Mouse (Mus musculus): ENCODE results near the gene Arf6. TPM values are rescaled to one million over a fixed set of nuclear protein-coding genes. Genes with fewer than 3 reads are reported as not detected.
"Not testable (repeated sequence)": the region's sequence is repeated elsewhere in the genome, so short reads cannot be mapped to it uniquely, and the experiment has no call there.

Arf6 gene
- polyA plus RNA-seq, 1 experiment from 2014 or later = 78.4 TPM

GRCm38 (mm10) chr12:69373850-69374766 is 2.2 kb downstream of the Arf6 start:
- no peaks in the 10 kb centered on the region for H3K9me3 ChIP-seq (replicated peaks)
- peak overlapping the region; percentile 99 for H3K9ac ChIP-seq
- 0 out of 2 replicates have a peak, but pooled peaks cover 4% of the 10 kb centered on the region for H3K36me3 ChIP-seq
- H3K4me2 ChIP-seq (replicated peaks) = peak overlapping the region; percentile 79
- 34% methylated on average over 11 of the region's 11 CpGs for WGBS
- peaks cover 10% of the 10 kb centered on the region for H3K4me1 ChIP-seq
- ATAC-seq (ENCODE audit: insufficient number of reproducible peaks, low FRiP score, low TSS enrichment, low read depth) = no peak
- H3K27me3 ChIP-seq = no peaks in the 10 kb centered on the region
- no peak overlapping the region for H3K27ac ChIP-seq (replicated peaks)
- H3K4me3 ChIP-seq (replicated peaks) = peak overlapping the region; percentile 99

- Histone ChIP-seq H3K27me3 (no peaks in the 10 kb centered on the region), H3K4me3 (replicated peaks) (no peak overlapping the region), H3K36me3 (0 out of 2 replicates have a peak, but pooled peaks cover 4% of the 10 kb centered on the region), H3K9ac (no peak overlapping the region), H3K9me3 (replicated peaks) (no peaks in the 10 kb centered on the region), H3K4me2 (replicated peaks) (no peak overlapping the region), H3K27ac (replicated peaks) (no peak overlapping the region), H3K4me1 (peaks cover 10% of the 10 kb centered on the region)
- WGBS = 72% methylated on average over 2 of the region's 2 CpGs
- ATAC-seq (ENCODE audit: insufficient number of reproducible peaks, low FRiP score, low TSS enrichment, low read depth) = no peak
Observed at GRCm38 (mm10) chr12:69376132-69376531, 4.2 kb downstream of the Arf6 start.

GRCm38 (mm10) chr12:69377188-69377587 is 5.2 kb downstream of the Arf6 start:
- H3K4me3 ChIP-seq (replicated peaks) = no peak overlapping the region
- H3K4me2 ChIP-seq (replicated peaks) = no peak overlapping the region
- ATAC-seq (ENCODE audit: insufficient number of reproducible peaks, low FRiP score, low TSS enrichment, low read depth) = no peak
- H3K4me1 ChIP-seq = peaks cover 10% of the 10 kb centered on the region
- no peak overlapping the region for H3K9ac ChIP-seq
- H3K9me3 ChIP-seq (replicated peaks) = no peaks in the 10 kb centered on the region
- H3K36me3 ChIP-seq = 0 out of 2 replicates have a peak, but pooled peaks cover 4% of the 10 kb centered on the region
- H3K27me3 ChIP-seq = no peaks in the 10 kb centered on the region
- WGBS = 69% methylated on average over 1 of the region's 1 CpGs
- H3K27ac ChIP-seq (replicated peaks) = no peak overlapping the region

GRCm38 (mm10) chr12:69377636-69378035 is 5.7 kb downstream of the Arf6 start:
- not testable (repeated sequence) for H3K36me3 ChIP-seq; ATAC-seq (ENCODE audit: insufficient number of reproducible peaks, low FRiP score, low TSS enrichment, low read depth); H3K9ac ChIP-seq; H3K9me3 ChIP-seq (replicated peaks); H3K27me3 ChIP-seq; H3K4me3 ChIP-seq (replicated peaks); H3K27ac ChIP-seq (replicated peaks); H3K4me1 ChIP-seq; H3K4me2 ChIP-seq (replicated peaks)
- WGBS = 94% methylated on average over 6 of the region's 6 CpGs

GRCm38 (mm10) chr12:69378558-69379454 is 6.9 kb downstream of the Arf6 start:
- H3K4me1 ChIP-seq = peaks cover 7% of the 10 kb centered on the region
- H3K9me3 ChIP-seq (replicated peaks) = no peaks in the 10 kb centered on the region
- WGBS = 82% methylated on average over 11 of the region's 11 CpGs
- H3K9ac ChIP-seq = no peak overlapping the region
- 0 out of 2 replicates have a peak, but pooled peaks cover under 1% of the 10 kb centered on the region for H3K36me3 ChIP-seq
- H3K4me3 ChIP-seq (replicated peaks) = no peak overlapping the region
- no peak overlapping the region for H3K27ac ChIP-seq (replicated peaks)
- no peak overlapping the region for H3K4me2 ChIP-seq (replicated peaks)
- H3K27me3 ChIP-seq = no peaks in the 10 kb centered on the region
- no peak for ATAC-seq (ENCODE audit: insufficient number of reproducible peaks, low FRiP score, low TSS enrichment, low read depth)

GRCm38 (mm10) chr12:69382880-69383279 is 10.9 kb downstream of the Arf6 start:
- H3K9me3 ChIP-seq (replicated peaks) = no peaks in the 10 kb centered on the region
- H3K36me3 ChIP-seq = no peaks in the 10 kb centered on the region
- H3K27ac ChIP-seq (replicated peaks) = no peak overlapping the region
- no peaks in the 10 kb centered on the region for H3K4me1 ChIP-seq
- H3K27me3 ChIP-seq = no peaks in the 10 kb centered on the region
- no peak overlapping the region for H3K9ac ChIP-seq
- H3K4me2 ChIP-seq (replicated peaks) = no peak overlapping the region
- ATAC-seq (ENCODE audit: insufficient number of reproducible peaks, low FRiP score, low TSS enrichment, low read depth) = no peak
- H3K4me3 ChIP-seq (replicated peaks) = no peak overlapping the region
- WGBS = 93% methylated on average over 1 of the region's 1 CpGs

- no peaks in the 10 kb centered on the region for H3K27me3 ChIP-seq
- no peak for ATAC-seq (ENCODE audit: insufficient number of reproducible peaks, low FRiP score, low TSS enrichment, low read depth)
- 86% methylated on average over 5 of the region's 5 CpGs for WGBS
Observed at GRCm38 (mm10) chr12:69384606-69385005, 12.7 kb downstream of the Arf6 start.

GRCm38 (mm10) chr12:69385542-69386280 is 13.8 kb downstream of the Arf6 start:
- H3K9me3 ChIP-seq (replicated peaks) = no peaks in the 10 kb centered on the region
- H3K4me1 ChIP-seq = peaks cover 6% of the 10 kb centered on the region; the same call in 1 of the 2 replicates
- no peaks in the 10 kb centered on the region for H3K36me3 ChIP-seq
- H3K4me3 ChIP-seq (replicated peaks) = no peak overlapping the region
- no peak overlapping the region for H3K9ac ChIP-seq
- no peak for ATAC-seq (ENCODE audit: insufficient number of reproducible peaks, low FRiP score, low TSS enrichment, low read depth)
- H3K27ac ChIP-seq (replicated peaks) = no peak overlapping the region
- no peak overlapping the region for H3K4me2 ChIP-seq (replicated peaks)
- 79% methylated on average over 6 of the region's 6 CpGs for WGBS
- H3K27me3 ChIP-seq = no peaks in the 10 kb centered on the region

More at GRCm38 (mm10) chr12:69384606-69385005, 12.7 kb downstream of the Arf6 start:
- Histone ChIP-seq H3K4me1 (no peaks in the 10 kb centered on the region), H3K36me3 (no peaks in the 10 kb centered on the region), H3K27ac (replicated peaks) (no peak overlapping the region), H3K4me3 (replicated peaks) (no peak overlapping the region), H3K4me2 (replicated peaks) (no peak overlapping the region), H3K9ac (no peak overlapping the region), H3K9me3 (replicated peaks) (no peaks in the 10 kb centered on the region)

GRCm38 (mm10) chr12:69386281-69386732 is 14.4 kb downstream of the Arf6 start:
- not testable (repeated sequence) for H3K4me1 ChIP-seq; H3K27ac ChIP-seq (replicated peaks); ATAC-seq (ENCODE audit: insufficient number of reproducible peaks, low FRiP score, low TSS enrichment, low read depth); H3K9me3 ChIP-seq (replicated peaks); H3K4me3 ChIP-seq (replicated peaks); H3K27me3 ChIP-seq; H3K36me3 ChIP-seq; H3K4me2 ChIP-seq (replicated peaks); H3K9ac ChIP-seq
- 69% methylated on average over 8 of the region's 12 CpGs for WGBS

GRCm38 (mm10) chr12:69388321-69388869 is 16.4 kb downstream of the Arf6 start:
- no peak overlapping the region for H3K9ac ChIP-seq
- no peak overlapping the region for H3K4me3 ChIP-seq (replicated peaks)
- no peaks in the 10 kb centered on the region for H3K27me3 ChIP-seq
- WGBS = 87% methylated on average over 10 of the region's 10 CpGs
- H3K4me2 ChIP-seq (replicated peaks) = no peak overlapping the region
- no peak for ATAC-seq (ENCODE audit: insufficient number of reproducible peaks, low FRiP score, low TSS enrichment, low read depth)
- no peak overlapping the region for H3K27ac ChIP-seq (replicated peaks)
- H3K4me1 ChIP-seq = peaks cover 6% of the 10 kb centered on the region; the same call in 1 of the 2 replicates
- no peaks in the 10 kb centered on the region for H3K36me3 ChIP-seq
- H3K9me3 ChIP-seq (replicated peaks) = no peaks in the 10 kb centered on the region

Measured in embryonic facial prominence, embryonic 15.5 days (tissue).